Mouse (Mus musculus): Measurements from ENCODE around the gene Arhgap5. TPM values are rescaled to one million over a fixed set of nuclear protein-coding genes. Genes with fewer than 3 reads are reported as not detected.

The Arhgap5 gene
- 10 to 100 TPM; 78.7 to 88.7 TPM for total RNA-seq (2021)

GRCm38 (mm10) chr12:52503456-52504320, at the start of gene Arhgap5:
Gene Arhgap5, plus strand, starts transcription at chr12:52503972.
- intact Hi-C loops (cut with DNase I): loop anchor here (1.0 to 10.0 kb wide), 7 partner anchors 100 to 394 kb away; no protein-coding TSS in a partner anchor
- peak; percentile 96 for DNase-seq

- peak in 1 of 2 experiments; percentile 5 for DNase-seq
- intact Hi-C loops (cut with DNase I): no loop called here
These were observed 39.2 kb upstream of the Arhgap5 start for GRCm38 (mm10) chr12:52464593-52464992.

GRCm38 (mm10) chr12:52471621-52472020, 32.2 kb upstream of the Arhgap5 start:
- intact Hi-C loops (cut with DNase I): no loop called here
- DNase-seq: no peak

- peak in 1 of 2 experiments; percentile 6 for DNase-seq
- intact Hi-C loops (cut with DNase I): no loop called here
These were observed 29.5 kb upstream of the Arhgap5 start for GRCm38 (mm10) chr12:52473988-52474968.

DNA sequence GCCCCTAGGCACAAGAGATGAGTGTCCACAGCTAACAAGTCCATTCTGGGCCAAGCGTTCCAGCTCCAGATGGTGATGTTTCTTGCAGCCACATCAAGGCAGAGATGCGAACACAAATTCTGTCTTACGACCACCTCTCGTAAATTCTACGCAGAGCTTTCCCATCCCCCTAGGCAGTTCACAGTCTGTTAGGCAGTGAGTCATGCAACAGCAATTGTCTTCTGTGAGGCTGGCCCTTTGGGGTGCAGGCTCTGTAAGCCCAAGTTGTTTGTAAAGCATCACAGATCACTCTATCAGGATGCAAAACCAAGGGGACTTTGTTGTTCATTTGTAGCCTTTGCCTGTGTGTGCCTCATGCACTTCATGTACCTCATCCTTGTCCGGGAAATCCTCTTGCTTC, 27.7 kb upstream of the Arhgap5 start:
- DNase-seq: no peak
- intact Hi-C loops (cut with DNase I): no loop called here

DNA sequence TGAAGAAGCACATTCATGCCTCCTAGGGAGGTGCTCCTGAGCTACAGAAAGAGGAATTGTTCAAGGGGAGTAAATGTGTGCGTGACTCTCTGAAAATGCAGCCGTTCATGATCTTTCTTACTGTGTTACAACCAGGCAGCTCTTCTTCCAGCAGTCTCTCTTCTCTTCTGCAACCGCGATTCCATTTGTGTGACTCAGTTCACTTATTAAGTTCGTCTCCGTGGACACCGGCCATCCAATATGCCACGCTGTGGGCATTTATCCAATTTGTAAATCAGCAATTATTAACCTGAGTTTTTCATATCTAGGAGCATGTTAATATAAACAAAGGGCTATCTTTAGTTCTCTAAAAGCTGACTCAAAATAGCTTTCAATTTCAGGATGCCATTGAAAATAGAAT, 25.2 kb upstream of the Arhgap5 start:
- intact Hi-C loops (cut with DNase I): no loop called here
- no peak for DNase-seq

GRCm38 (mm10) chr12:52479323-52479722, 24.4 kb upstream of the Arhgap5 start:
- intact Hi-C loops (cut with DNase I): no loop called here

DNA sequence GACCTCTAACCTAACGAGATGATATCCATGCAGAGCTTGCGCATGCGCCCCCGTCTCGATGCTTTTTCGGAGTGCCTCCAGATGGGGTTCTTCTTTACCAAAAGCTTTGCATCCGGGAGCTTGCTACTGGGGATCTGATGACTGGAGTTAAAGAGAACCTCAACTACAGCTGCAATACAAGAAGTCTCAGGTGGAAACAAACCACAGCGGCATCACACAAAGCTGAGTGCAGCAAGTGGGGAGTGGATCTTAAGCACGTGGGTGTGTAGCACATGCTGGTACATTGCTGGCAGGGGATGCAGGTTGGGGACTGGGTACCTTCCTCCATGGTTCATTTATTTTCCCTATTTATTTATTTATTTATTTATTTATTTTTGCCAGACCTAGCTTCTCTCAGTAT, 22.9 kb upstream of the Arhgap5 start:
- no peak for DNase-seq
- intact Hi-C loops (cut with DNase I): no loop called here

More at GRCm38 (mm10) chr12:52479323-52479722, 24.4 kb upstream of the Arhgap5 start:
- DNase-seq: no peak

- no peak for DNase-seq
- intact Hi-C loops (cut with DNase I): no loop called here
These were observed 21.7 kb upstream of the Arhgap5 start for GRCm38 (mm10) chr12:52481969-52482550.

GRCm38 (mm10) chr12:52483219-52483618, 20.6 kb upstream of the Arhgap5 start:
- intact Hi-C loops (cut with DNase I): no loop called here
- no peak for DNase-seq

- intact Hi-C loops (cut with DNase I): no loop called here
These were observed 15.4 kb upstream of the Arhgap5 start for GRCm38 (mm10) chr12:52488266-52488975.

DNA sequence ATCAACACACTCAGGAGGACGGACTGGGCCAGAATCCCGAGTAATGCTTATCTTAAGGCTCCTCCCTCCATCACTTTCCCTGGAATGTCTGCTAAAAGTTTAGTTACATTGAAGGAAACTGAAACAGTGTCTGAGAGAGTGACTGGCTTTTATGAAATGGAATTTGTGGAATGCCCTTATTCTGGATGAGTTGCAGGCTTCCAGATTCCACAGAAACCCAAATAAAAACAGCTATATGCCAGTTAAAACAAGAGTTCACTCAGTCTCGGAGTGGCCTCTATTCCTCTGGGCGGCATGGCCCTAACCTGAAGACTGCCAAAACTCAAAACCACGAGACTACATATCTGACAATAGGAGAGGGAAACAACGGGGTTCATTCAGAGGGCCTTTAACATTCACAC, 10.5 kb upstream of the Arhgap5 start:
- peak in 1 of 2 experiments; percentile 7 for DNase-seq
- intact Hi-C loops (cut with DNase I): no loop called here

More at GRCm38 (mm10) chr12:52488266-52488975, 15.4 kb upstream of the Arhgap5 start:
- DNase-seq: no peak

DNA sequence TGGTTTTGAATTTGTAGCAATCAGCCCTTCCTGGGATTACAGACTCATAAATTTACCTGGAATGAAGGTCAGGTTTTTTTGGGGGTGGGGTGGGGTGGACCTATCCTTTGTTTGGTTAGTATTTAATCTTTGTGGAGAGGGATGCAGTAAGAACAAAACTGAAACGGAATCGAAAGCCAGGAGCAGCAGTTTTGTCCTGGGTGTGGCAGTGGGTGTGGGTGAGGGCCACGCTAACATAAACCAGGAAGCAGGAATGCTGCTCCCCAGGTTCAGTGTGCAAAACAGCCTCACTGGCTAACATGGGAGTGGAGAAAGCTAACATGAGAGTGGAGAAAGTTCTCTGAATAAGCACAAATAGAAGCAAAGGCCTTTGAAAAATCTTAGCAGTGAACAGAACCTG, 6.6 kb upstream of the Arhgap5 start:
- intact Hi-C loops (cut with DNase I): no loop called here
- DNase-seq: no peak

- DNase-seq: peak; percentile 37 to 46
- intact Hi-C loops (cut with DNase I): loop anchor here (5.0 to 10.0 kb wide), 4 partner anchors 136 to 396 kb away; no protein-coding TSS in a partner anchor
These were observed 2.6 kb upstream of the Arhgap5 start for GRCm38 (mm10) chr12:52500915-52501833.

DNA sequence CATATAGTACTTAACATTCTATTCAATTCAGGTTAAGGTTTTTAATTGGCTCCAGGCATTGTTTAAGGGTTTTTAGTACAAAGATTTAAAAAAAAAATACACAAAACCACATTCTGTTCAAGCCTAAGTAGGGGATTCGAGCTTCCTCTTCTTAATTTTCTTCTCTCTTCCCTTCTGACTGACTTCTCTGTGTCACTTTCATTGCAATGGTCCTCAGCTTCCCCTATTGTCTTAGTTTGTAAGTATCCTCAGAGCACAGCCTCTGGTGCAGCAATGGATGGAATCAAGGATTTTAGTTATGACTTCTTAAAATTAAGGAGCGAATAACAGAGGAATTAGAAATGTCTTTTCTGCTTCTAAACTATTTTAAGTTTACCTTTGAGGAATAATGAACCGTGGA, 1.6 kb upstream of the Arhgap5 start:
- intact Hi-C loops (cut with DNase I): loop anchor here (2.0 to 10.0 kb wide), 6 partner anchors 109 to 395 kb away; no protein-coding TSS in a partner anchor
- DNase-seq: no peak

DNA sequence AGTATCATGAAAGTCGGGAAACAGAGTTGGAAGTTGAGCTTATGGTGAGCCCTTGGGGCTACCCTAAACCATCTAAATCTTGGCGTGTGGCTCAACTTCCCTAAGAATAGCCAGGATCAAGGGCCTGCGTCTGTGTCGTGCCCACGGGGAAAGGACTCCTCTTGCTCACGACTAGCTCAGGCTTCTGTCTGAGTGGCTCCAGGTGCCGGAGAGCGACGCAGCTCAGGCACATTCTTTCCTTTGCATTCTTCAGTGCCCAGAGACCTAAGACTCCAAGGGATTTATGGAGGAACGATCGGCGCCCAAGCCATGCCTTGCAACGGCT, 679 bp upstream of the Arhgap5 start:
- DNase-seq: no peak
- intact Hi-C loops (cut with DNase I): loop anchor here (1.0 to 10.0 kb wide), 7 partner anchors 100 to 394 kb away; no protein-coding TSS in a partner anchor

DNA sequence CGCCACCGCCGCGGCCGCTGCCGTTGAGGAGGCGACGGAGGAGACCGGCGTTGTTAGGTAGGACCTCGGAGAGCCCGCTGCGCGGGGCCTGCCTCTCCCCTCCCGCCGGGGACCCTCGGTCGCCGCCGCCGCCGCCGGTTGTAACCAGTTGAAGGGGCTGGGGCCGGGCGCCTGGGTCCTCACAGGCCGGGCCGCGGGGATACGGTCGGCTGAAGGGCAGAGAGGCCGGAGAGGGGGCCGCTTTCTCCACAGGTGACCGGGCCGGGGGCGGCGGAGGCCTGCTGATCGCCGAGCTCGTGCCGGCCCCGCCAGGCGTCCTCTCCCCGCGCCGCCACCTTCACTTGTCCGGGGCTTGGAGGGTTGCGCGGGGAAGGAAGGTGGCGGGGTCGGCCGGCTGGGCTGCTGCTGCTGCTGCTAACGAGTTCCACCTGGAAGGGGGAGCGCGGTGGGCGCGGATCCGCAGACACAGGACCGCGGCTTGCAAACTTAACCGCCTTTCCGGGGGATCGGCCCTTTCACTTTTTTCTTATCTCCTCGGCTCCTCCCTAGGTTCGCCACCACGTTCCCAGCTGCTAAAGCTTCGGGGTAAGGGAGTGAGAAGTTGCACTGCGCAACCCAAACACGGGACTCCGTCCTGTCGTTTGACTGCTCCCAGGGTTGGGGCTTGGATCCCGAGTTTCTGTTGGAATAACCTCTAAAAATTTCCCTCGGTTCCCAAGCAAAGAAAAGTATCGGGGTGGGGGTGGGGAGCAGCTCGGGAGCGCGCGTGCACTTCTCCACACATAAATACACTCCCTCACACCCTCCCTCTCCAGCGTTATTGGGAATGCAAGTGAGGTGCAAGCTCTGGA, 784 bp downstream of the Arhgap5 start:
- DNase-seq: peak; percentile 66 to 73
- intact Hi-C loops (cut with DNase I): loop anchor here (5.0 to 10.0 kb wide), 4 partner anchors 133 to 393 kb away; no protein-coding TSS in a partner anchor

- no peak for DNase-seq
- intact Hi-C loops (cut with DNase I): no loop called here
These were observed 20.9 kb downstream of the Arhgap5 start for GRCm38 (mm10) chr12:52524699-52525098.
